23 mouse cellular contexts compared by ENCODE assay signal in genomic region chr3:40691566-40691965, GRCm38 (mm10). TPM values are rescaled to one million over a fixed set of nuclear protein-coding genes. Genes with fewer than 3 reads are reported as not detected.
DNase-seq lines count a peak whose midpoint lies in the region; ATAC-seq and TF ChIP-seq lines count a peak whose summit lies in the region.
"Had no signal": no experiment of that assay in that cellular context is flagged by ENCODE, and none has a peak within 500 bp of the region (broad histone marks: within the 10 kb centered on the region; RNA-seq: fewer than 3 reads in every experiment).

No protein-coding gene starts in this region.

- no peak overlapping the region for H3K9ac ChIP-seq in midbrain, postnatal 0 days (replicated peaks; ENCODE audit: low read length, poor library complexity, severe bottlenecking)
- H3K9ac ChIP-seq: forebrain, postnatal 0 days; liver, embryonic 13.5 days; lung, embryonic 14.5 days had no signal

- intact Hi-C loops in left cerebral cortex, postnatal 4 days (cut with DNase I): no loop called here
- intact Hi-C loops in left cerebral cortex, adult 2 months (cut with DNase I): loop anchor here (5.0 kb wide), 1 partner anchor 51 kb away; the partner anchor contains the start of gene Hspa4l

- ATAC-seq in midbrain, postnatal 0 days (ENCODE audit: low FRiP score): no peak
- ATAC-seq in erythroblast, adult 5-6 weeks (replicated peaks; ENCODE audit: low FRiP score, poor library complexity, severe bottlenecking): no peak
- no peak for ATAC-seq in frontal cortex, adult (ENCODE audit: low TSS enrichment)
- ATAC-seq: forebrain, postnatal 0 days; Patski had no signal

- no peaks in the 10 kb centered on the region for H3K9me3 ChIP-seq in midbrain, postnatal 0 days (ENCODE audit: low read length)
- H3K9me3 ChIP-seq: G1E; heart, embryonic 10.5 days; liver, embryonic 13.5 days; megakaryocyte, embryonic 14.5 days had no signal

- H3K27me3 ChIP-seq in midbrain, postnatal 0 days (ENCODE audit: insufficient read depth, low read length): no peaks in the 10 kb centered on the region
- H3K27me3 ChIP-seq: CH12.LX; liver, embryonic 13.5 days; megakaryocyte, embryonic 14.5 days; Patski had no signal

- no peak overlapping the region for H3K4me2 ChIP-seq in midbrain, postnatal 0 days (ENCODE audit: low read depth, low read length, poor library complexity, severe bottlenecking)
- H3K4me2 ChIP-seq: liver, embryonic 13.5 days; lung, embryonic 14.5 days had no signal

- H3K4me1 ChIP-seq in midbrain, postnatal 0 days (ENCODE audit: insufficient read depth, low read length): no peaks in the 10 kb centered on the region

- peak; percentile 38 for DNase-seq in left cerebral cortex, postnatal 4 days
- no peak for DNase-seq in left cerebral cortex, adult 2 months (ENCODE audit: extremely low spot score in 1 of 2, low spot score in 2 of 2)
- DNase-seq in cerebellum, adult 11-12 months: peak; percentile 60
- DNase-seq in cerebellum, adult 9-10 months: peak; percentile 71
- DNase-seq in midbrain, postnatal 0 days (ENCODE audit: low spot score): peak; percentile 67
- DNase-seq: B cell, adult 2 months; forebrain, postnatal 0 days; kidney, adult 11 months; kidney, postnatal 4 days; liver, embryonic 13.5 days; lung, embryonic 14.5 days had no signal

- no peak overlapping the region for H3K27ac ChIP-seq in left cerebral cortex, adult 2 months
- H3K27ac ChIP-seq in midbrain, postnatal 0 days (ENCODE audit: low read depth, low read length): no peak overlapping the region
- H3K27ac ChIP-seq: heart, embryonic 10.5 days; liver, embryonic 13.5 days had no signal

- H3K36me3 ChIP-seq in midbrain, postnatal 0 days (ENCODE audit: insufficient read depth, low read length): 0 out of 2 replicates have a peak, but pooled peaks cover 4% of the 10 kb centered on the region
- H3K36me3 ChIP-seq: liver, embryonic 13.5 days had no signal

- 68% methylated on average over 6 of the region's 6 CpGs for WGBS in midbrain, postnatal 0 days

- H3K4me3 ChIP-seq in left cerebral cortex, adult 2 months: no peak overlapping the region
- H3K4me3 ChIP-seq in midbrain, postnatal 0 days (ENCODE audit: low read depth, low read length): no peak overlapping the region
- H3K4me3 ChIP-seq: heart, embryonic 10.5 days; liver, embryonic 13.5 days; megakaryocyte, embryonic 14.5 days had no signal

- TF ChIP-seq CTCF in left cerebral cortex, adult 2 months (IDR thresholded peaks at IDR 0.05): no peak
- no peak for TF ChIP-seq CTCF in midbrain, postnatal 0 days (IDR thresholded peaks at IDR 0.05)

RNA-seq across cellular contexts. Expression of gene Slc25a31, which starts 17.1 kb away (rescaled TPM):
- total RNA-seq in left cerebral cortex, postnatal 4 days (2021): under 1 TPM; 0.22 to 0.24 TPM
- total RNA-seq in left cerebral cortex, adult 2 months (2021): not detected
- total RNA-seq in midbrain, postnatal 0 days (2014; rRNA removed): 0.49 TPM in 1 of 2 replicates, not detected in the other
- polyA plus RNA-seq in midbrain, postnatal 0 days (2015; fragmentation: Nextera tagmentation; extraction: Ambion mirVana): 0.09 and 0.50 TPM in 2 replicates
- not detected in 2 replicates for total RNA-seq in erythroblast, adult 5-6 weeks (2015; ENCODE audit: low replicate concordance)
- total RNA-seq in erythroblast, adult 5-6 weeks (2017; ENCODE audit: low replicate concordance): not detected in 2 replicates
- total RNA-seq: adrenal gland, adult 18-20 months; CH12.LX; gastrocnemius, adult 18-20 months; gastrocnemius, postnatal 4 days; hematopoietic stem cell, adult 5-6 weeks had no signal
- polyA plus RNA-seq: G1E; lung, embryonic 14.5 days; Patski; small intestine, adult 2 months had no signal

RNA-seq across cellular contexts. Expression of gene Hspa4l, which starts 52.7 kb away (rescaled TPM):
- total RNA-seq in left cerebral cortex, postnatal 4 days (2021): 10 to 100 TPM; 55.6 to 55.8 TPM
- total RNA-seq in left cerebral cortex, adult 2 months (2021): 100 to 1,000 TPM; 167 to 172 TPM
- 33.2 and 39.5 TPM in 2 replicates for total RNA-seq in midbrain, postnatal 0 days (2014; rRNA removed)
- polyA plus RNA-seq in midbrain, postnatal 0 days (2015; fragmentation: Nextera tagmentation; extraction: Ambion mirVana): 38.8 and 43.1 TPM in 2 replicates
- total RNA-seq in erythroblast, adult 5-6 weeks (2015; ENCODE audit: low replicate concordance): 13.8 and 30.7 TPM in 2 replicates
- 39.0 and 69.1 TPM in 2 replicates for total RNA-seq in erythroblast, adult 5-6 weeks (2017; ENCODE audit: low replicate concordance)

Comparison
In these comparisons a context has a peak if more than half of its experiments do, and no peak if none do; other contexts are left out.
1. DNase-seq: peak in left cerebral cortex, postnatal 4 days (single experiment), cerebellum, adult 11-12 months (single experiment), cerebellum, adult 9-10 months (single experiment) and midbrain, postnatal 0 days (single experiment); none in left cerebral cortex, adult 2 months (0 of 2).